Mouse (Mus musculus): ENCODE data around the gene Sema5a. TPM values are rescaled to one million over a fixed set of nuclear protein-coding genes. Genes with fewer than 3 reads are reported as not detected.
"Not testable (repeated sequence)": the region's sequence is repeated elsewhere in the genome, so short reads cannot be mapped to it uniquely, and the experiment has no call there.

The Sema5a gene
- polyA plus RNA-seq (2012; rRNA removed): 1.1 and 1.3 TPM in 2 replicates

GRCm38 (mm10) chr15:32244344-32244955 lies at the start of gene Sema5a:
Sema5a (plus strand) TSS chr15:32244810.
- peak within 1 kb of the TSS; percentile 13; the same call in 1 of the 2 replicates for H3K4me3 ChIP-seq (ENCODE audit: control insufficient read depth, insufficient read depth, low read length)
- WGBS: 3% methylated on average over 39 of the region's 45 CpGs
- DNase-seq: no peak
- H3K4me1 ChIP-seq (replicated peaks; ENCODE audit: control insufficient read depth, insufficient read depth, low read length): no peaks in the 10 kb centered on the region; the same call in 1 of the 2 replicates
- H3K27ac ChIP-seq (ENCODE audit: control insufficient read depth, insufficient read depth, low read length): no peak within 1 kb of the TSS
- no peaks in the 10 kb centered on the region for H3K36me3 ChIP-seq (ENCODE audit: control insufficient read depth, insufficient read depth, low read length)
- no peak for TF ChIP-seq POLR2A (IDR thresholded peaks at IDR 0.05; ENCODE audit: control insufficient read depth, extremely low read depth, insufficient read depth, low read length, poor library complexity)
- no peak for TF ChIP-seq CTCF (IDR thresholded peaks at IDR 0.05; ENCODE audit: borderline replicate concordance, control insufficient read depth, extremely low read depth, insufficient read depth, low read length, poor library complexity)
- no peaks in the 10 kb centered on the region for H3K27me3 ChIP-seq (ENCODE audit: control insufficient read depth, insufficient read depth, low read length)

- H3K4me3 ChIP-seq (ENCODE audit: control insufficient read depth, insufficient read depth, low read length): no peak overlapping the region
- H3K4me1 ChIP-seq (replicated peaks; ENCODE audit: control insufficient read depth, insufficient read depth, low read length): no peaks in the 10 kb centered on the region
- TF ChIP-seq POLR2A (IDR thresholded peaks at IDR 0.05; ENCODE audit: control insufficient read depth, extremely low read depth, insufficient read depth, low read length, poor library complexity) (no peak), CTCF (IDR thresholded peaks at IDR 0.05; ENCODE audit: borderline replicate concordance, control insufficient read depth, extremely low read depth, insufficient read depth, low read length, poor library complexity) (no peak)
- DNase-seq: no peak
- 97% methylated on average over 9 of the region's 9 CpGs for WGBS
- H3K27ac ChIP-seq (ENCODE audit: control insufficient read depth, insufficient read depth, low read length): no peak overlapping the region
- no peaks in the 10 kb centered on the region for H3K36me3 ChIP-seq (ENCODE audit: control insufficient read depth, insufficient read depth, low read length)
- H3K27me3 ChIP-seq (ENCODE audit: control insufficient read depth, insufficient read depth, low read length): no peaks in the 10 kb centered on the region
Observed at GRCm38 (mm10) chr15:32198076-32198475, 46.5 kb upstream of the Sema5a start.

- Histone ChIP-seq H3K4me3 (ENCODE audit: control insufficient read depth, insufficient read depth, low read length) (no peak overlapping the region), H3K27ac (ENCODE audit: control insufficient read depth, insufficient read depth, low read length) (no peak overlapping the region), H3K27me3 (ENCODE audit: control insufficient read depth, insufficient read depth, low read length) (no peaks in the 10 kb centered on the region), H3K4me1 (replicated peaks; ENCODE audit: control insufficient read depth, insufficient read depth, low read length) (no peaks in the 10 kb centered on the region), H3K36me3 (ENCODE audit: control insufficient read depth, insufficient read depth, low read length) (no peaks in the 10 kb centered on the region)
- 92% methylated on average over 5 of the region's 5 CpGs for WGBS
- no peak for DNase-seq
- TF ChIP-seq CTCF (IDR thresholded peaks at IDR 0.05; ENCODE audit: borderline replicate concordance, control insufficient read depth, extremely low read depth, insufficient read depth, low read length, poor library complexity): no peak
- no peak for TF ChIP-seq POLR2A (IDR thresholded peaks at IDR 0.05; ENCODE audit: control insufficient read depth, extremely low read depth, insufficient read depth, low read length, poor library complexity)
Observed at GRCm38 (mm10) chr15:32198561-32198960, 46.0 kb upstream of the Sema5a start.

GRCm38 (mm10) chr15:32203242-32203641 lies 41.4 kb upstream of the Sema5a start:
- WGBS: 91% methylated on average over 5 of the region's 5 CpGs
- Histone ChIP-seq H3K36me3 (ENCODE audit: control insufficient read depth, insufficient read depth, low read length) (no peaks in the 10 kb centered on the region), H3K4me1 (replicated peaks; ENCODE audit: control insufficient read depth, insufficient read depth, low read length) (no peaks in the 10 kb centered on the region)

GRCm38 (mm10) chr15:32204908-32205307 lies 39.7 kb upstream of the Sema5a start:
- DNase-seq: no peak
- H3K36me3 ChIP-seq (ENCODE audit: control insufficient read depth, insufficient read depth, low read length): no peaks in the 10 kb centered on the region
- no peaks in the 10 kb centered on the region for H3K27me3 ChIP-seq (ENCODE audit: control insufficient read depth, insufficient read depth, low read length)
- no peak overlapping the region for H3K4me3 ChIP-seq (ENCODE audit: control insufficient read depth, insufficient read depth, low read length)
- no peaks in the 10 kb centered on the region for H3K4me1 ChIP-seq (replicated peaks; ENCODE audit: control insufficient read depth, insufficient read depth, low read length)
- no peak overlapping the region for H3K27ac ChIP-seq (ENCODE audit: control insufficient read depth, insufficient read depth, low read length)
- 91% methylated on average over 10 of the region's 10 CpGs for WGBS
- TF ChIP-seq CTCF (IDR thresholded peaks at IDR 0.05; ENCODE audit: borderline replicate concordance, control insufficient read depth, extremely low read depth, insufficient read depth, low read length, poor library complexity) (no peak), POLR2A (IDR thresholded peaks at IDR 0.05; ENCODE audit: control insufficient read depth, extremely low read depth, insufficient read depth, low read length, poor library complexity) (no peak)

More at GRCm38 (mm10) chr15:32203242-32203641, 41.4 kb upstream of the Sema5a start:
- no peak for TF ChIP-seq POLR2A (IDR thresholded peaks at IDR 0.05; ENCODE audit: control insufficient read depth, extremely low read depth, insufficient read depth, low read length, poor library complexity)
- no peak for TF ChIP-seq CTCF (IDR thresholded peaks at IDR 0.05; ENCODE audit: borderline replicate concordance, control insufficient read depth, extremely low read depth, insufficient read depth, low read length, poor library complexity)
- no peak for DNase-seq
- H3K27me3 ChIP-seq (ENCODE audit: control insufficient read depth, insufficient read depth, low read length): no peaks in the 10 kb centered on the region
- no peak overlapping the region for H3K4me3 ChIP-seq (ENCODE audit: control insufficient read depth, insufficient read depth, low read length)
- no peak overlapping the region for H3K27ac ChIP-seq (ENCODE audit: control insufficient read depth, insufficient read depth, low read length)

GRCm38 (mm10) chr15:32214687-32215086 lies 29.9 kb upstream of the Sema5a start:
- not testable (repeated sequence) for H3K36me3 ChIP-seq (ENCODE audit: control insufficient read depth, insufficient read depth, low read length); H3K4me3 ChIP-seq (ENCODE audit: control insufficient read depth, insufficient read depth, low read length); H3K27ac ChIP-seq (ENCODE audit: control insufficient read depth, insufficient read depth, low read length); H3K4me1 ChIP-seq (replicated peaks; ENCODE audit: control insufficient read depth, insufficient read depth, low read length); DNase-seq; H3K27me3 ChIP-seq (ENCODE audit: control insufficient read depth, insufficient read depth, low read length)
- 52% methylated on average over 10 of the region's 10 CpGs for WGBS

- DNase-seq: no peak
- Histone ChIP-seq H3K4me1 (replicated peaks; ENCODE audit: control insufficient read depth, insufficient read depth, low read length) (no peaks in the 10 kb centered on the region), H3K36me3 (ENCODE audit: control insufficient read depth, insufficient read depth, low read length) (no peaks in the 10 kb centered on the region), H3K4me3 (ENCODE audit: control insufficient read depth, insufficient read depth, low read length) (no peak overlapping the region), H3K27me3 (ENCODE audit: control insufficient read depth, insufficient read depth, low read length) (no peaks in the 10 kb centered on the region), H3K27ac (ENCODE audit: control insufficient read depth, insufficient read depth, low read length) (no peak overlapping the region)
- 91% methylated on average over 7 of the region's 7 CpGs for WGBS
- no peak for TF ChIP-seq POLR2A (IDR thresholded peaks at IDR 0.05; ENCODE audit: control insufficient read depth, extremely low read depth, insufficient read depth, low read length, poor library complexity)
- no peak for TF ChIP-seq CTCF (IDR thresholded peaks at IDR 0.05; ENCODE audit: borderline replicate concordance, control insufficient read depth, extremely low read depth, insufficient read depth, low read length, poor library complexity)
Observed at GRCm38 (mm10) chr15:32223028-32223427, 21.6 kb upstream of the Sema5a start.
